Mouse (Mus musculus) cerebellum, adult 2 months (tissue): ENCODE measurements around the gene Yipf1.

Source experiments
- CTCF ChIP-seq: fragments of 200-500 bp; IDR thresholded peaks from 2 replicates; pipeline ENCODE4 v1.5.1; 2011; ENCODE audit warnings: low read depth, mild to moderate bottlenecking, control low read depth, low read length, moderate library complexity, borderline replicate concordance; ENCODE audit not compliant: insufficient read depth
- POLR2A ChIP-seq: fragments of 200-500 bp; IDR thresholded peaks from 2 replicates; pipeline ENCODE4 v1.6.1; 2011; ENCODE audit warnings: low read length, control low read depth, borderline replicate concordance; ENCODE audit not compliant: insufficient read depth

DNA sequence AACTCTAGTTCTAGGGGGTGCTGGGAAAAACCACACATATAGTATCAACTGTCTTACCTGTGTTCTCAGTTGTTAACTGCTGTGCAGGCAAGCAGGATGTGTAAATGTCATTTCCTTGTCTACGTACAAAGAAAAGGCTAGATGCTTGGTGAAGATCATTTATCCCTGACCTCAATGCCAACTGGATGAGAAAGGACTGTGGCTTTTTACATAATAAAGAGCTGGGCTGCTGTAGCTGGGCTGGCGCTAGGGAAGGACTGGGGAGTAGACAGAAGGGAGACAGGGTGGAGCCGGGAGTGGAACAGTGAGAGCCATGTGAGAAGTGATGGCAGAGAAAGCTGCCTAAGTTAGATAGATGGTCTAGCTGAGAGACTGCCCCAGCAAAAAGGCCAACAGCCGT is 48.6 kb downstream of the Yipf1 start:
- TF ChIP-seq POLR2A (no peak), CTCF (no peak)
